Mouse (Mus musculus) cortical plate, adult 2 months (tissue): ENCODE measurements around the gene Retsat.

Experiments used
- CTCF ChIP-seq: fragments of 200-500 bp; IDR thresholded peaks from 2 replicates; pipeline ENCODE4 v1.5.1; 2011; ENCODE audit warnings: mild to moderate bottlenecking, control low read depth, low read length; ENCODE audit not compliant: insufficient read depth; ENCODE audit errors: extremely low read depth
- POLR2A ChIP-seq: fragments of 200-500 bp; IDR thresholded peaks from 2 replicates; pipeline ENCODE4 v1.6.1; 2011; ENCODE audit warnings: mild to moderate bottlenecking, low read length, control low read depth; ENCODE audit not compliant: insufficient read depth; ENCODE audit errors: extremely low read depth

- TF ChIP-seq CTCF (no peak), POLR2A (no peak)
Observed at GRCm38 (mm10) chr6:72586701-72587100, 11.6 kb upstream of the Retsat start.
